Mouse (Mus musculus): ENCODE results near the gene Riox2.
"Not testable (repeated sequence)": the region's sequence is repeated elsewhere in the genome, so short reads cannot be mapped to it uniquely, and the experiment has no call there.

The Riox2 gene

DNA sequence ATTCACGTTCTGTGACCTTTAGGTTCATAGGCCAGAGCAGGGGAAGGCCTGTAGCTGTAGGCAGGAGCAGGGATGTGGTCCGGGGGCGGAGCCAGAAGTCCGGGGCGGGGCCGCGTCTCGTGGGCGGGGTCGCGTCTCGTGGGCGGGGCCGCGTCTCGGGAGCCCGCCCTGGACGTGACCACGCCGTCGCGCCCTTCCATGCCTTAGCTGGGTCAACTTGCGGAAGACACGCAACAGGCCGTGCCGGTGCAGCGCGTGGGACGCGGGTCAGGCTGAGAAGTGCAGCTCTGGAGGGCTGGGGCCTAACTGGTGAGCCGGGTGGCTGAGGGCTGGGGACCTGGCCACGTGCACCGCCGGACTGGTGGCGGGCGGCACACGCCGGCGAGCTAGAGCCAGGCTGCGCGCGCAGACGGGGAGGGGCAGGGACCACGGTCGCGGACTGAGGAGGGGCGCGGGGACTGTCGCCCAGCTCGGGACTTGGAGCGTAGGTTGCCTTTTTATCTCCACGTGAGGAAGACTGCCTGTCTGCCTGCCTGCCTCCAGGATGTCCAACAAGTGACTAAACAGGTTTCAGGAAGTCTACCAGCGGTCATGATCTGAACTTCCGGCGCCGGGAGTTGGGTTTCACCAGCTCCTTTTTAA, at the start of gene Riox2:
Gene Riox2 (plus strand): TSS at position 139 of the 642 bp plus-strand sequence.
- DNase-seq (ENCODE audit: extremely low spot score, low read depth, low spot score) = no peak

DNA sequence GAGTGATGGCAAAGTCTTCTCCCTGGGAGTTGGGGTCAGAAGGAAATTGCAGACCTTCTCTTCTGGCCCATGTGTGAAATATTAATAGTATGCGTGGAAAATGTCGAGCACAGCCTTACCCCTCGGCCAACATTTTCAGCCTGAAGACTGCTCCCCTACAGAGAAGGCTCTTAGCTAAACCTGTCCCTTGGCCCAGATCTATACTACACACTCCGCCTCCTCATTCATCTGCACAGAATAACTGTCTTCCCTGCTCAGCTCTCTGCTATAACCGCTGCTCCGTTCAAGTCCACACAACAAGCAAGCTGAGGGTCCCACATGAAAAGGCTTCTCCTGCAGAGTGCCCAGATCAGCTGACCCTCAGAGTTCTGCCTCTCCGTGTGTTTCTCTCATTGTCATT, 43.6 kb upstream of the Riox2 start:
- DNase-seq (ENCODE audit: extremely low spot score, low read depth, low spot score) = no peak

DNA sequence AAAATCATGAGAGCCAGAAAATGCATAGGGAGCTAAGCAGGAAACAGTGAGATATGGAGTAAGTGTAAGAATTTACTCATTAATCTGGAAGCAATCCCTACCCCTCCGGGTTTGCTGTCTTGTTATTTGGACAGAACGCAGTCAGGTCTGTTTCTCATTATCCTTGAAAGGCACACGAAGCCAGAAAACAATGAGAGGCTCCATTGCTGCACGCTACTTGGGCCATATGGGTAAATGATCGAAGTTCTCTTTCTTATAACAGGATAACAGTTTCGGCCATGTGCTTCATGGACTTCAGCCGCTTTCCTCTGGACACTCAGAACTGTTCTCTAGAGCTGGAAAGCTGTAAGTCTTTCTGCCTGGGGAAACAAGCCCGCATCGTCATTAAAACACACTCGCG, 38.4 kb upstream of the Riox2 start:
- no peak for DNase-seq (ENCODE audit: extremely low spot score, low read depth, low spot score)

DNA sequence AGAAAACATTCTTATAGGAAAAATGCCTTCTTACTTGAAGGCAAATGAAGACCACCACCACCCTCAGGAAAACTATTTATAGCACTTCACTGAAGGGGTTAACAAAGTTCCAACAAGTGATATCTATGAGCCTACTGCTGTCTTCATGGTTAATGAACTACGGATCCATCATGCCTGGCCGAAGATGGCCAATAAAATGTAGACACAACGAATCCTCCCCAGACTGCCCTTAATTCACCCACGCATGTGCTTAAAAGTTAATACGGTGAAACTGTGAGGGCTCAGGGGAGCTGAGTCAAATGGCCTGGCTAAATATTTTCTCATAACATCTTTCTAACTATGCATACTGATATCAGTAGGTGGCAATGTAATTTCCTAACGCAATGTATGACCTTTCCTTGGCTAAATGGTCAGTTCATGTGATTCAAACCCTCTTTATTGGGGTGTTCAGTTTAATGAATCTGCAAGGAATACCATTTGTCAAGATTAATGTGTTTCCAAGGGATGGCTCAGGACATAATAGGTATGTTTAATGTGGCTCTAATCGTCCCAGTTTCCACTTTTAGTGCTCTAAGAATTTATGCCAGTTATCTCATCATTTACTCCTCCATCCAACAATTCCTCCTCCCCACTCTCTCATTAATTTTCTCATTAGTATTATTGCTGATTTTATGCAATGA, 26.6 kb upstream of the Riox2 start:
- DNase-seq (ENCODE audit: extremely low spot score, low read depth, low spot score) = no peak

DNA sequence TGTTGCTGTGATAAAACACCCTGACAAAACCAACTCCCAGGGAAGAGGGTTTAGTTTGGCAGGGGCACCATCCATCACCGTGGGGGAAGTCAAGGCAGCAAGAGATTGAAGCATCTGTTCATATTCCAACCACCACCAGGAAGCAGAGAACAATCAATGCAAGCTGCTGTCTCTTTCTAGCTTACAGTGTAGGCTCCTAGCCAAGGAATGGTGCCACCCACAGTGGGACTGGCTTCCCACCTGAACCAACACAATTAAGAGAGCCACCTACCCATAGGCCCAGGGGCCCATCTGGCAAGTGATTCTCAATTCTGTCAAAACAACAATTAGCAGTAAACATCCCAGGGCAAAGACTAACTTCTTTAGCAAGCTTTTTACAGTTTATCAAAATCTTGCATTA, 23.4 kb upstream of the Riox2 start:
- DNase-seq (ENCODE audit: extremely low spot score, low read depth, low spot score) = no peak

DNA sequence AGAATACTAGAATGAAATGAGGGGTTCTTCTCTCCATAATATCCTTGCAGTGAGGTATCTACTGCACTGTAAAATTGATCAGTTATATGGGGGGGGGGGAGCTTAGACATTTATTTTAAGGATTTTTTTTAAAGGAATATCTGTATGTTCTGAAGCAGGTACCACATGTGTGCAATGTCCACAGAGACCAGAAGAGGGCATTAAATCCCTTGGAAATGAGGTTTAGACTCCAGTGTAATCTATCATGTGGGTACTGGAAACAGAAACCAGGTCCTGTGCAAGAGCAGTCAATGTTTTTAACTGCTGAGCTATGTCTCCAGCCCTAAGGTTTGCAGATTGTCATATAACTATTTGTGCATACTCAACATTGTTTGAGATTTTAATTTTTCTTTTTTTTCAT, 22.5 kb upstream of the Riox2 start:
- no peak for DNase-seq (ENCODE audit: extremely low spot score, low read depth, low spot score)

GRCm38 (mm10) chr16:59451813-59452212, 19.8 kb upstream of the Riox2 start:
- no peak for DNase-seq (ENCODE audit: extremely low spot score, low read depth, low spot score)

DNA sequence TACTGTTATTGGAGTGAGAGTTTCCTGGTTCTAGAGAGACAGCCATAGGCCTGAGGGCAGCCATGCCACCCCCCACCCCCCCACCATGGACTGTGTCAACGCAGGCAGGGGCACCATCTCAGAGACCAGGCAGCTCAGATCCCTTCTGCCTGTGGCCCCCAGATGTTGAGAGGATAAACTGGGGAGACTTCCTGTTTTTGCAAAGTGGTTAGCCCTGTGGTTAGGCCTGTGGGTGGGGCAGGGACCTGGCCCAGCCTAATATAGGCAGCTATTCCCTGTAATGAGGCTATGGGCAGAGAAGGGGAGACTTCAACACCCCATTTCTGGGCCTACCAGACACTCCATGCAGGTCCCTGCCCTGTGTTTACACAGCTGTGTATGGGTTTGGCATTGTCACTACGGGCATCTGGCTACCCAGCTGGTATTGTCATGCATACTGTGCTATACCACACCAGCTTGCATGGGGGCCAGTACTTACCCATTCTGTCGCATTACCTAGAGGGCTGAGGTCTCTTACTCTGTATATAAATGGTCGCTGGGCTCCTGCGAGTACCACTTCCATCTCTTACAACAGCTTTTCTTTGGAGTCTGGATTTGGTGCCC, 12.2 kb upstream of the Riox2 start:
- DNase-seq (ENCODE audit: extremely low spot score, low read depth, low spot score) = not testable (repeated sequence)

DNA sequence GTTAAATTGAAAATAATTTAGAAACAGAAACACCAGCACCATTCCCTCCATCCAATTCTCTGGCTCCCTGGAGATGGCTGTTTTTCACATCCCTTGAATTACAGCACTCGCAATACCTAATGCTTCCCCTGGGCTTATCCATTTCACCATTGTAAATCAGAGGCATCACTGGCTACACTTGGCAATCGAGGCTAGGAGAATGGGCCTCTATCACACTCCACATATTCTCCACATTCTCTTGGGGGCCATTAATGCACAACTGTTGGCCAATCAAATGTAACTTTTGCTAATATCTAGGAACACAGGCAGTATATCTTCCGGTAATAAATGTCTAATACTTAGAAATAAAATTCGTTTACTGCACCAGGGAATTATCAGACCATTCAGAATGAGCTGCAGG, 8.0 kb upstream of the Riox2 start:
- no peak for DNase-seq (ENCODE audit: extremely low spot score, low read depth, low spot score)

DNA sequence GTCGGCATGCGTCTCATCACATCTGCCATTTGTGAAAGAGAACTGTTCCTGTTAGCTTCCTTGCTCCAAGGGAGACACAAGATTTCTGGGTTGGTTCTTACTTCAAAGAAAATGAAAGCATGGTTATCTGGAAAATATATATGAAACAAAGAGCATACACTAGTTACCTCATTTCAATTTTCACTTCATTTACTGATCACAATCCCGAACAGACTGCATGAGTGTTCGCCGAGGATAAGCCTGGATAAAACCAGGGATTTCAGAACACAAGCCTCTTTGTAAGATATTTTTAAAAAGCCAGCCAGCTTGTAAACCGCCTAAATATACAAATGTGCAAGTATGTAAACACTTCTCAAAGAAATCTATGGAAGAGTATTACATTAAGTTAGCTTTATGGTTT, 7.6 kb upstream of the Riox2 start:
- DNase-seq (ENCODE audit: extremely low spot score, low read depth, low spot score) = no peak

DNA sequence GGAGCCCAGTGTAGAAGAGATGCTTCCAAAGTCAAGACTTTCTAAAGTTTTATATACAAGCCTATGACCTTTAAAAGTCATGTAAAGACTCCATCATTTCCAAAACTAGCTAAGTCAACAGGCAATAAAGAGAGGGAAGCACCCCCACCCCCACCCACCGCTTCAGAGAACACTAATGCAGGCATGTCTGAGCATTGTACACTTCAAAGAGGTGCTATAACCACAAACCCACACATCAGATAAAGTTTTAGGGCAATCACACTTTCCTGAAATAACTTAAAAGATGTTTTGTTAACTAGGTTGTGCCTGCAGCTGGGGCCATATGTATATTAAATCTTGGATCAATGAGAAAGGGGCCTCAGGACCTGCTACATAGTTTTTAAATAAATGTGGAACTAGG, 1.7 kb upstream of the Riox2 start:
- no peak for DNase-seq (ENCODE audit: extremely low spot score, low read depth, low spot score)

- no peak for DNase-seq (ENCODE audit: extremely low spot score, low read depth, low spot score)
Measured at GRCm38 (mm10) chr16:59472546-59472945, 971 bp downstream of the Riox2 start.

GRCm38 (mm10) chr16:59474788-59475187, 3.2 kb downstream of the Riox2 start:
- DNase-seq (ENCODE audit: extremely low spot score, low read depth, low spot score) = no peak

GRCm38 (mm10) chr16:59477955-59478354, 6.4 kb downstream of the Riox2 start:
- no peak for DNase-seq (ENCODE audit: extremely low spot score, low read depth, low spot score)

DNA sequence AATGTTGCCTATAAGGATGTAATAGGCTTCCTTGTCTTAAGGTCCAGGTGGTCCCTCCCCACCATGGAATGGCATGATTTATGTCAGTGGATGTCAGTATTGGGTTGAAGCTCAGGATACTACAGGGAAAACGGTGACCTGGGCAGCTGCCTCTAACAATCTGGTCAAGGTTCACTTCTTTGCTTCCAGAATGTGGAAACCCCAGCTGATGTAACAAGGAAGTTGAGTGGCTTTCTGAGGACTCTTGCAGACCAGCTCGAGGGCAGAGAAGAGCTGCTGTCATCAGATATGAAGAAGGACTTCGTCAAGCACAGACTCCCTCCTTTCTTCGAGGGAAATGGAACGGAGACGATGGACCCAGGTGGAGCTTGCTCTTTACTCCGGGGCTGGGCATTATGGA, 15.7 kb downstream of the Riox2 start:
- DNase-seq (ENCODE audit: extremely low spot score, low read depth, low spot score) = no peak

GRCm38 (mm10) chr16:59487975-59488548, 16.5 kb downstream of the Riox2 start:
- DNase-seq (ENCODE audit: extremely low spot score, low read depth, low spot score) = no peak

DNA sequence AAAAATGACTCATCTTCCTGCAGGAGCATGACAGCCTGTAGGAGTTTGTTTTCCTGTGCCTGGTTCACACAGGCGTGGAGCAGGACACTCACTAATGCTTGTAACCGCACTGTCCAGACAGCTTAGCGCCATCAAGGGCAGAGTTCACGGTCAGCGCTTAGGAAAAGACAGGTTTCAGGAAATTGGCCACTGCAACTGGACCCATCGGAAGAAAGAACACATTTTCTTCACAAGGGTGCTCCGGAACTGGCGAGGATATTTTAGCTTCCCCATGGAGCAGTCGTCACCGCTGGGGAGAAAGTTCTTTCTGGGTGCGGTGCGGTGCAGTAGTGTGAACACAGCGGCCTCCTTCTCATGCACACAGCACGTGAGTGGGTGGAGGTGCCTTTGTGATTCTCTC, 21.6 kb downstream of the Riox2 start:
- DNase-seq (ENCODE audit: extremely low spot score, low read depth, low spot score) = no peak

GRCm38 (mm10) chr16:59497947-59498346, 26.4 kb downstream of the Riox2 start:
- DNase-seq (ENCODE audit: extremely low spot score, low read depth, low spot score) = no peak

GRCm38 (mm10) chr16:59499180-59499579, 27.6 kb downstream of the Riox2 start:
- DNase-seq (ENCODE audit: extremely low spot score, low read depth, low spot score) = no peak

- no peak for DNase-seq (ENCODE audit: extremely low spot score, low read depth, low spot score)
Measured at GRCm38 (mm10) chr16:59509830-59510229, 38.3 kb downstream of the Riox2 start.

DNA sequence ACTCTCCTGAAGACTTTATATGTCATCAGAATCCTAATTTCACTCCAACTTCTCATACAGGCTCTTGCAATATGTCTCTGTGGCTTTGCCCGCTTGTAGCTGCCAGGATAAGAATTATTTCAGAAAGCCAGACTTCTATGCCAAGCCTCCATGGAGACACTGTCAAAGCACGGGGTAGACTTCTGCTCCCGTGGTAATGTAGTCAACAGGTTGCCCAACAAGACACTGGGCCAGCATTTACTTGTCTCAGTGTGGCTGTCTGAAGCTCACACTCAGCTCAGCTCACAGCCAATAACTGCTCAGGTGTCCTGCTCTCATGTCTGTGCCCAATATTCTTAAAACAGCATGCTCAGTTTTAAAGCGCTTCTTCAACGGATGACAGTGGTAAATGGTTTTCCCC, 43.6 kb downstream of the Riox2 start:
- DNase-seq (ENCODE audit: extremely low spot score, low read depth, low spot score) = no peak

DNA sequence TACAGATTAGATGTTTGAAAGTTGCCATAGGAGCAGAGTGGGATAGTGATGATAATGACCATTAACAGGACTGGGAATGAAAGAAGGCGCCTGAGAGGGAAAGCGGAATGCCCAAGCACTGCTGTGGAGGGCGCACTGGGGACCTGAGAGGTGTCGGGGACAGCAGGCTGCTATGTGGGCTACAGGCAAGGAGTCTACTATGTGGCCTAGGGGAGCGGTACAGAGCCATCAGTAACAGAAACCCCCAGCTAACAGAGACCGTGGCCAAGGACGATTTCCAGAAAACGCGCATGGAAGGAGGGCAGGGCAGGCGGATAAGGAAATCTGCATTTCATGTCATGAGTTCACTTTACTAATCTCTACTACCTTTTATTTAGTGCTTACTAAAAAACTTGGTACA, 45.4 kb downstream of the Riox2 start:
- DNase-seq (ENCODE audit: extremely low spot score, low read depth, low spot score) = no peak

Measured in hindlimb bud, embryonic 11.5 days (tissue).